Mouse (Mus musculus) midbrain, embryonic 15.5 days (tissue): Measurements from ENCODE around the gene Crat. TPM values are rescaled to one million over a fixed set of nuclear protein-coding genes. Genes with fewer than 3 reads are reported as not detected.
A peak's percentile ranks its signal among the peaks of the same experiment; 100 is the strongest.

Source experiments
- ATAC-seq: fragments of 200-750 bp; cut with Nextera tagmentation; replicated peaks from 2 replicates; pipeline ENCODE4 v1.8.0; 2017; ENCODE audit warnings: moderate TSS enrichment
- H3K27ac ChIP-seq: fragments of 300-500 bp; sonication (generic); 2 replicates; pipeline ENCODE4 v1.5.1; 2015; ENCODE audit warnings: mild to moderate bottlenecking, inconsistent platforms
- H3K27me3 ChIP-seq: fragments of 300-500 bp; sonication (generic); replicated peaks from 2 replicates; pipeline ENCODE4 v1.6.1; 2015; ENCODE audit warnings: inconsistent platforms
- H3K36me3 ChIP-seq: fragments of 300-500 bp; sonication (generic); replicated peaks from 2 replicates; pipeline ENCODE4 v1.6.1; 2015; ENCODE audit warnings: inconsistent platforms
- H3K4me1 ChIP-seq: fragments of 300-500 bp; sonication (generic); 2 replicates; pipeline ENCODE4 v1.6.1; 2015; ENCODE audit warnings: inconsistent platforms
- H3K4me2 ChIP-seq: fragments of 300-500 bp; sonication (generic); 2 replicates; pipeline ENCODE4 v1.6.1; 2015; ENCODE audit warnings: inconsistent platforms, mild to moderate bottlenecking, moderate library complexity
- H3K4me3 ChIP-seq: fragments of 300-500 bp; sonication (generic); 2 replicates; pipeline ENCODE4 v1.5.1; 2015; ENCODE audit warnings: mild to moderate bottlenecking, inconsistent platforms
- H3K9ac ChIP-seq: fragments of 300-500 bp; sonication (generic); 2 replicates; pipeline ENCODE4 v1.6.1; 2015; ENCODE audit warnings: mild to moderate bottlenecking, inconsistent platforms
- H3K9me3 ChIP-seq: fragments of 300-500 bp; sonication (generic); 2 replicates; pipeline ENCODE4 v1.6.1; 2016; ENCODE audit warnings: inconsistent platforms
- WGBS: fragments of 180-500 bp; shearing (Covaris S2); methylation state at CpG from one replicate; pipeline ENCODE4 v1.1.7; 2015; ENCODE audit warnings: mixed read lengths; 5-methylcytosine and 5-hydroxymethylcytosine counted together
- polyA plus RNA-seq: library from polyadenylated mRNA; unstranded; fragments of >200 nt; fragmentation: Nextera tagmentation; extraction: Ambion mirVana; gene quantifications from 2 replicates; pipeline ENCODE4 v1.2.1, GENCODE M21; 2015

The Crat gene
- polyA plus RNA-seq: 22.5 and 23.9 TPM in 2 replicates

DNA sequence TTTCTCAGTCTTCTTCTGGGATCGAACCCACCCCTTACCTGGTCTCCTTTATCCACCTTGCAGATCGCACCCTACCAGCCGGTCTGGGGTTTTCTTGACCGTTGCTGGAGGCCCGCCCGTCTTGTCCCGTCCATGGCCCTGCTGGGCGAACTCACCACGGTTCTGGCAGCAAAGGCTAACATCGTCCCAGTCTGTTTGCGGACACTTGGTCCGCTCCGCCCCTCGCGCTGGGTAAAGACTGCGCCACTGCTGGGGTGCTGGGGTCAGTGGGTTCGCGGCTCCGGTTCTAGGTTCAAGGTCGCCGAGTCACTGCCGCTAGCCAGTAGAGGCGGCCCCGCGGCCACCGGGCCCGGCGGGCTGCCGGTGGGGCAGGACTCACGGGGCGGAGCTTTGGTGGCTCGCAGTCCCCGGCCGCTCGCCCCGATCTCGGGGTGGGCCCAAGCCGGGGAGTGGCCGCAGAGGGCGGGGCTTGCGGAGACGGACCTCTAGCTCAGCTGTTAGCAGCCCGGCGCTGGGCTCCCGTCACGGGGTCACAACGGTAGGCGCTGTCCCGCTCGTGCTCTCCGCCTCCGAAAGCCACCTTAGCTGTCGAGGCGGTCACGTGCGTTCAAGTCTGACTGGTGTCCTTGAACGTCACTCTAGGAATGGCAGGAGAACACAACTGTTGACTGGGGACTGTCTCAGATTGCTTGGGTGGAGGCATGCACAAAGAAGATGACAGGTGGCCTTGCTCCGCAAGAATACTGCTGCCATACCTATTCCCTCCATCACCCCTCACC lies at the start of gene Crat:
Gene Crat, minus strand, starts transcription at position 657 of the 779 bp plus-strand sequence.
- Histone ChIP-seq H3K27me3 (no peaks in the 10 kb centered on the region), H3K27ac (peak within 1 kb of the TSS; percentile 96), H3K9me3 (no peaks in the 10 kb centered on the region), H3K9ac (peak within 1 kb of the TSS; percentile 95), H3K4me3 (peak within 1 kb of the TSS; percentile 55), H3K36me3 (no peaks in the 10 kb centered on the region), H3K4me1 (peaks cover 52% of the 10 kb centered on the region), H3K4me2 (peak within 1 kb of the TSS; percentile 54)
- ATAC-seq: peak; percentile 86
- WGBS: under 1% methylated on average over 55 of the region's 58 CpGs

DNA sequence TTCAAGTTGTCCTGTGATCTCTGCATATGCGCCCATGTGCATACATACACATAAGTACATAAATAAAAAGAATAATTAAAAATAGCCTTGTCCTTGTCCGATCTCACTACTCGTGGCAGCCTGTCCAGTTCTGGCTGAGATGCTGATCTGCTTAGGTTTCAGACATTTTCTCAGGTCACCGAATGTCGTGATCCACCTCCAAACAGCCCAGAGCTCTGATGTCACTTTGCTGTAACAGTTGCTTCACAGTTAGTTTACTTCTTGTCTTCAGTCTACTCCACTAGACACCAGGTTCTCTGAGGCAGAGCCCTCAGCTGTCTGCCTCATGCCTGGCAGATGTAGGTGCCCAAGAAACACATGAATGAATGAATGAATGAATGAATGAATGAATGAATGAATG lies 48.8 kb upstream of the Crat start:
- Histone ChIP-seq H3K4me2 (peak overlapping the region; percentile 35; the same call in 1 of the 2 replicates), H3K4me1 (peaks cover 28% of the 10 kb centered on the region), H3K9me3 (no peaks in the 10 kb centered on the region), H3K4me3 (no peak overlapping the region), H3K27ac (no peak overlapping the region), H3K9ac (no peak overlapping the region), H3K27me3 (no peaks in the 10 kb centered on the region), H3K36me3 (no peaks in the 10 kb centered on the region)
- no peak for ATAC-seq
- 69% methylated on average over 5 of the region's 5 CpGs for WGBS

DNA sequence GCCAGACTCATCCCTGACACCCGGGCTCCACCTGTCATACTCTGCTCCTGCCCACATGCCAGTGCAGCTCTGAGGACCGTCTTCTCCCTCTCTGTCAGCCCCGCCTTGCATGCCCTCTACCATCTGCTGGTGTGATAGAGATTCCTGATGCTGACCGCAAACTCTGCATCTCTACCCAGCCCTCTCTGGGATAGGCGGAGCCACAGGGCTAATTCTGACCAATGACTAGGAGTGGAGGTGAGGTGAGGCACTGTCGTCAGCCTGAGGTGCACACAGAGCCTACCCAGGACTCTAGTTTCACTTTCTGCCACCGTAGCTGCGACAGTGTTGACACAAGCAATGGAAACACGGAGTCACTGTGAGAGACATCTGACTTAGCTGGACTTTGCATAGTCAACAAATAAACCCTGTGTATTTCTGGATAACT lies 48.3 kb upstream of the Crat start:
- Histone ChIP-seq H3K4me1 (peaks cover 24% of the 10 kb centered on the region), H3K4me2 (peak overlapping the region; percentile 35), H3K9me3 (no peaks in the 10 kb centered on the region), H3K36me3 (no peaks in the 10 kb centered on the region), H3K9ac (no peak overlapping the region), H3K27ac (no peak overlapping the region), H3K27me3 (no peaks in the 10 kb centered on the region), H3K4me3 (0 out of 2 replicates have a peak overlapping the region, but pooled peaks have one; percentile 3)
- 4% methylated on average over 9 of the region's 9 CpGs for WGBS
- peak; percentile 56 for ATAC-seq

DNA sequence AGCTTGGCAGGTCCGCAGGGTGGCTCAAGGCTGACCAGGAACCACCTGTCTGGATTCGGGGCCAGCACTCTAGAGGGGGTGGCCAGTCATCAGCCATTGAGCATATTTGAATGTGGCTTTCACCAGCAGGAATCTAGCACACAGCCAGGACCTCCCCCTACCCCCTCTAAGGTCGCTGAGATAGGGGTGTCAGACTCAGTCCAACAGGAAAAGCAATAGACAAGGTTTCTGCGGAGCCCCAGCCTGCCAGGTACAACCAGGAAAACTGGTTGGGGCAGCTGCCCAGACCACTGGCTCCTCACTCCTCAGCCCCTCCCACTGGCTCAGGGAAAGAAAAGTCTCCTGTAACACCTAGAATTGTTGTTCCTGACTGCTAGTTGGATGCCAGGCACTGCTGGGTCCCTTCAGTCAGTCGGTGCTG lies 47.7 kb upstream of the Crat start:
- Histone ChIP-seq H3K36me3 (no peaks in the 10 kb centered on the region), H3K4me3 (no peak overlapping the region), H3K4me1 (peaks cover 18% of the 10 kb centered on the region), H3K4me2 (peak overlapping the region; percentile 35), H3K9ac (no peak overlapping the region), H3K27me3 (no peaks in the 10 kb centered on the region), H3K27ac (no peak overlapping the region), H3K9me3 (no peaks in the 10 kb centered on the region)
- WGBS: 27% methylated on average over 5 of the region's 5 CpGs
- ATAC-seq: no peak

DNA sequence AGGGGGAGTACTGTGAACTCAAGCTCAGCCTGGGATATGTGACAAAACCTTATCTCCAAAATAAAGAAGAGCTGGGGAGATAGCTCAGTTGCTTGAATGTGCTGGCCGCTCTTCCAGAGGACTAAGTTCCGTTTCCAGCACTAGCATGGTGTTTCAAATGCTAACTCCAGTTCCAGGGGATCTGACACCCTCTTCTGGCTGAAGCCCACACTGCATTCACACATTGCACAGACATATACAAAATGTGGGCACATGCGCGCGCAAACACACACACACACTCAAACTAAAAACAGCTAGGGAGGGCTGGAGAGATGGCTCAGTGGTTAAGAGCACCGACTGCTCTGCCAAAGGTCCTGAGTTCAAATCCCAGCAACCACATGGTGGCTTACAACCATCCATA lies 43.6 kb upstream of the Crat start:
- Histone ChIP-seq H3K27ac (no peak overlapping the region), H3K4me3 (no peak overlapping the region), H3K4me1 (peaks cover 11% of the 10 kb centered on the region), H3K4me2 (no peak overlapping the region), H3K9ac (no peak overlapping the region), H3K36me3 (no peaks in the 10 kb centered on the region), H3K9me3 (no peaks in the 10 kb centered on the region), H3K27me3 (no peaks in the 10 kb centered on the region)
- 86% methylated on average over 6 of the region's 6 CpGs for WGBS
- ATAC-seq: no peak

DNA sequence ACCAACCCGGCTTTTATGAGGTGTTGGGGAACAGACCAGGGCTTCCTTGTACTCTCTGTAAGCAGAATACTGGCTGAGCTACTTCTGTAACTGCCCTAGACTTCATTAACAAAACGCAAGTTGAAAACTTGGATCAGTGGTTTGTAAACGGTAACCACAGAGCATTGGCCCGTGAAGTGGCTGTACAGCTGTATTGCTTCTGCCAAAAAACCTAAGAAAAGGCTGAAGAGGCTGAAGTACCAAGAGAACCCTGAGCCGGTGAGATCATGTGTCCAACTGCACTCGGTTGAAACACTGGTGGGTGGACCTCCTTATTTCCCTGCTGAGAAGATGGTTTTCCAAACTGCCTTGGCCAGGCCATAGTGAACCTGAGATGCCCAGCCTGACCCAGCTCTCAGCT lies 42.7 kb upstream of the Crat start:
- H3K9me3 ChIP-seq: no peaks in the 10 kb centered on the region
- no peak overlapping the region for H3K4me2 ChIP-seq
- no peaks in the 10 kb centered on the region for H3K27me3 ChIP-seq
- H3K36me3 ChIP-seq: no peaks in the 10 kb centered on the region
- no peak overlapping the region for H3K9ac ChIP-seq
- H3K27ac ChIP-seq: no peak overlapping the region
- H3K4me1 ChIP-seq: peaks cover 3% of the 10 kb centered on the region; the same call in 1 of the 2 replicates
- ATAC-seq: no peak
- WGBS: 89% methylated on average over 6 of the region's 6 CpGs
- no peak overlapping the region for H3K4me3 ChIP-seq

DNA sequence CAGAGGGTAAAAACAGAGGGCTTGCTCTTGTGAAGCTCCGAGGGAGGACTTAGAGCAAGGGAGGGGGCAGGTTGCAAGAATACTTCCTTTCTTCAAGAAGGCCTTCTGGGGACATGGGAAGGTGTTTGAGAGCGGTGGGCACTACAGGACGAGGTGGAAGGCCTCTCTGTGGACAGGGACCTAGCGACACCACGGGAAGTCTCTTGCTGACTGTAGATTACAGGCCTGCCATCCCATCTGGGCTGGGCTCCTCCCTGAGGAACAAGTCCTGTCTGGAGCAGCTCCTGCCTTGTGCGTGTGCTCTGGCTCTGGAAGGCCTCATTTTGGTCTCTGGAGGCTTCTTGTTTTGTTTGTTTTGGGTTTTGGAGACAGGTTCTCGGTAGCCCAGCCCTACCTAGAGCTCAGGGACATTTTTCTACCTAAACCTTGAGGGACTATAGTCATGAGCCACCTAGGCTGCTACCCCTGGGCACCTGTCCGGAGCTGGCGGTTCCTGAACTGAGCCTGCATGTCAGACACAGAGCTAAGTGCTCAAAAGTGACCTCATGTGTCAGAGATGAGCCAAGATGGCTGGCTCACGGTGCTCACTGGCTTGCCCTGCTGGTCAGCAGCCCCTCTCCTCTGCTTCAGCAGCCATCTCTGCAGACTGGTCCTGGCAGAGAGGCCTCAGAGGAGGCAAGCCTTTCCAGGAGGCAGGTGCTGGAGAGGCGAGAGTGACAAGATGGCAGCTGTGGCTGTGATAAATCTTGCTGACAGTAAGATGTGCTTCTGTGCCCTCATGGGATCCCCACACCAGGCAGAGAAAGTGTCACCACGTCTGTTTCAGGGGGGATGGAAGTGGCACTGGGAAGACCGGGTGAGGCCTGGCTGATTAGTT lies 40.7 kb upstream of the Crat start:
- H3K4me3 ChIP-seq: no peak overlapping the region
- ATAC-seq: no peak
- no peak overlapping the region for H3K9ac ChIP-seq
- H3K36me3 ChIP-seq: no peaks in the 10 kb centered on the region
- H3K27me3 ChIP-seq: no peaks in the 10 kb centered on the region
- WGBS: 77% methylated on average over 13 of the region's 13 CpGs
- H3K9me3 ChIP-seq: no peaks in the 10 kb centered on the region
- no peaks in the 10 kb centered on the region for H3K4me1 ChIP-seq
- no peak overlapping the region for H3K4me2 ChIP-seq
- H3K27ac ChIP-seq: no peak overlapping the region

DNA sequence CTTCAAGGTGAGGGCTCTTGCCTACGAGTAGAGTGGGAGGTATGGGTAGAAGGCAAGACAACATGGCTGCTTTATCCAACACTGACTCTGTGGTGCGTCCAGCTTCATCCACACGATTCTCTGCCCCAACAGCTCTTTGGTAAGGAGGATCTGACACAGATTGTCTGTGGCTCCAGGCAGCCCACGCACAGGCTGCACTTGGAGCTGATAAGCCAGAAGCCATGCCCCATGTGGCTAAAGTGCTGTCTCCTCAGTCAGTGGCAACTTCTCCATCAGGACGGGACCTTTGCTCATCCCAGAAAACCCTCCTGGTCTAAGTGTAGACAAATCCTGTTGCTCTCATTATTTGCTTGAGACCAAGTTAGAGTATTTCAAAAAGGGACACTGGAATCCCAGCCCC lies 39.0 kb upstream of the Crat start:
- Histone ChIP-seq H3K4me3 (no peak overlapping the region), H3K27me3 (no peaks in the 10 kb centered on the region), H3K4me2 (no peak overlapping the region), H3K9ac (no peak overlapping the region), H3K36me3 (no peaks in the 10 kb centered on the region), H3K27ac (no peak overlapping the region), H3K4me1 (no peaks in the 10 kb centered on the region), H3K9me3 (no peaks in the 10 kb centered on the region)
- no peak for ATAC-seq
- WGBS: 88% methylated on average over 5 of the region's 5 CpGs

DNA sequence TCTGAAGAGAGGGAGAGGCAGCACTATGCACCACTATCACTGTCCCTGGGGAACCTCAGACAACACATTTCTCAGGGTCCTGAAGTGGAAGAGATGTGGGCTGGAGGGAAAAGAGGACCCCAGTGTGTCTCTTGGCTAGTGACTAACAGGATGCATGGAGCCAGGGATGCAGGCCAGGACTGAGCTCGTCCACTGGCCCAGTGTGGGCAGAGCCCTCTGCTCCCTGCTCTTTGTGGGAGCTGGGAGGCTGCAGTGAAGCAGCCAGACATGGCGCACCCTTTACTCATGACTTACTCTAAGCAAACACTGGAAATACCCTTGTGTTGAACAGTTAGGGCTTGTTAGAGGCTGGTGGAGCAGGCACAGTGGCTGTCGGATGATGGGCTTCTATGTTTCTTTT lies 38.0 kb upstream of the Crat start:
- H3K4me3 ChIP-seq: no peak overlapping the region
- no peaks in the 10 kb centered on the region for H3K4me1 ChIP-seq
- H3K4me2 ChIP-seq: no peak overlapping the region
- no peaks in the 10 kb centered on the region for H3K9me3 ChIP-seq
- no peaks in the 10 kb centered on the region for H3K27me3 ChIP-seq
- WGBS: 82% methylated on average over 3 of the region's 3 CpGs
- no peak overlapping the region for H3K27ac ChIP-seq
- no peak overlapping the region; the same call in 1 of the 2 replicates for H3K9ac ChIP-seq
- no peak for ATAC-seq
- no peaks in the 10 kb centered on the region for H3K36me3 ChIP-seq

DNA sequence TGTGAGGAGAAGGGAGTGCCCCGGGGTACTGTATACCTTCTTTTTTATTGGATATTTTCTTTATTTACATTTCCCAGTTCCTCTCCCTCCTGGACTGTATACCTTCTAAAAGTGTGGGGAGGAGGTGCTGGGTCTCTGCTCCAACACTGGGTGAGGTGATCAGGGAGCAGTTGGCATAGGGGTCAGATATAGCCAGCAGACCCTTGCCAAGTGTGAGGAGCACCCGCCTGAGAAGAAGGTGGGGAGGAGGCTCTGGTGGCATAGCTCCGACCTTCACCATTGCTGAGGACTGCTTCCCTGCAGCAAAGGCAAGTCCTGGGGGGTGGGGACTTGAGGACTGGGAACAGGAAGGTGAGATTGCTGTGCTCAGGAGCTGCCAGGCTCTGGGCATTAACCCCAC lies 35.9 kb upstream of the Crat start:
- Histone ChIP-seq H3K27ac (no peak overlapping the region), H3K9me3 (no peaks in the 10 kb centered on the region), H3K4me2 (no peak overlapping the region), H3K4me1 (no peaks in the 10 kb centered on the region), H3K36me3 (no peaks in the 10 kb centered on the region), H3K4me3 (no peak overlapping the region), H3K9ac (no peak overlapping the region), H3K27me3 (no peaks in the 10 kb centered on the region)
- ATAC-seq: no peak
- WGBS: 92% methylated on average over 3 of the region's 3 CpGs

DNA sequence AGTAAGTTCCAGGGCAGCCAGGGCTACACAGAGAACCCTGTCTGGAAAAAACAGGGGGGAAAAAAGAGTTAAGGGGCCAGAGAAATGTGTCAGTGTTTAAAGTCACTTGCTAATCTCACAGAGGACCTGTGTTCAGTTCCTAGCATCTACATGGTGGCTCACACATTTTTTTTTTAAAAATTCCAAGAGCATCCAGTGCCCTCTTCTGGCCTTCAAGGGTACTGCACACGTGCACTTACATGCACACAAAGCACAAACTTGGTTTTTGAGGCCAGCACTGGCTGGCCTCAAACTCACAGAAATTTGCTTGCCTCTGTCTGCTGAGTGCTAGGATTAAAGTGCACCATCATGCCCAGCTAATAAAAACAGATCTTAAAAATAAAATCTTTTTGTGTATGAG lies 34.9 kb upstream of the Crat start:
- Histone ChIP-seq H3K36me3 (no peaks in the 10 kb centered on the region), H3K4me3 (no peak overlapping the region), H3K4me2 (no peak overlapping the region), H3K9me3 (no peaks in the 10 kb centered on the region), H3K27ac (no peak overlapping the region), H3K27me3 (no peaks in the 10 kb centered on the region), H3K4me1 (no peaks in the 10 kb centered on the region), H3K9ac (no peak overlapping the region)
- ATAC-seq: no peak
- WGBS: 76% methylated on average over 1 of the region's 1 CpGs

DNA sequence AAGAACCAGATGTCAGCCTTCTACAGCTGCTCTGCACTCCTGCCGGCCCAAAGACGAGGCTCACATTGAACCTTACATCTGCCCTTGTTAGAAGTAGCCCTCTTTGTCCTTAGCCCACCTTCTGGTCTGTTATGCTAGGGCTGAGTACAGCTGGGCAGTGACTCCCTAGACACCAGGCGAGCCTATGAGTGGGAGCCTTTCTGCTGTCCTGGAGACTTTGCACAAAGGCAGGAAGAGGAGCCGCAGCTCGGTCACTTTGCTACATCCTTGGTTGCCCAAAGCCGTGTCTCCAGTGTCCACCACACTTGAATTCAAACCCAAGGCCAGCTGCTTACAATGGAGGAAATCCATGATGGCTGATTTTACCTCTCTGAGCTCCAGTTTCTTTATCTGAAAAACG lies 32.8 kb upstream of the Crat start:
- Histone ChIP-seq H3K9me3 (no peaks in the 10 kb centered on the region), H3K36me3 (peaks cover 3% of the 10 kb centered on the region; the same call in 1 of the 2 replicates), H3K4me1 (peaks cover 6% of the 10 kb centered on the region; the same call in 1 of the 2 replicates), H3K27me3 (no peaks in the 10 kb centered on the region), H3K4me2 (no peak overlapping the region), H3K27ac (no peak overlapping the region), H3K4me3 (no peak overlapping the region), H3K9ac (no peak overlapping the region)
- no peak for ATAC-seq
- 88% methylated on average over 7 of the region's 7 CpGs for WGBS
